Mouse (Mus musculus) limb, embryonic 10.5 days (tissue): ENCODE data around the gene Rmdn2. TPM values are rescaled to one million over a fixed set of nuclear protein-coding genes. Genes with fewer than 3 reads are reported as not detected.

ENCODE experiments used
- DNase-seq: peaks from one replicate; pipeline ENCODE4 v3.0.0-alpha.2; 2017; ENCODE audit warnings: low spot score
- H3K27ac ChIP-seq: fragments of 300-500 bp; sonication (generic); 2 replicates; pipeline ENCODE4 v1.5.1; 2016; ENCODE audit warnings: mild to moderate bottlenecking
- H3K27me3 ChIP-seq: fragments of 300-500 bp; sonication (generic); 2 replicates; pipeline ENCODE4 v1.6.1; 2016; ENCODE audit warnings: low read depth, mild to moderate bottlenecking; ENCODE audit not compliant: poor library complexity, severe bottlenecking
- H3K36me3 ChIP-seq: fragments of 300-500 bp; sonication (generic); 2 replicates; pipeline ENCODE4 v1.6.1; 2016; ENCODE audit warnings: mild to moderate bottlenecking, moderate library complexity
- H3K4me1 ChIP-seq: fragments of 300-500 bp; sonication (generic); 2 replicates; pipeline ENCODE4 v1.6.1; 2016
- H3K4me3 ChIP-seq: fragments of 300-500 bp; sonication (generic); 2 replicates; pipeline ENCODE4 v1.5.1; 2016; ENCODE audit warnings: mild to moderate bottlenecking, moderate library complexity
- H3K9me3 ChIP-seq: fragments of 300-500 bp; sonication (generic); replicated peaks from 2 replicates; pipeline ENCODE4 v1.6.1; 2016; ENCODE audit warnings: mild to moderate bottlenecking
- WGBS: fragments of 180-500 bp; shearing (Covaris S2); methylation state at CpG from one replicate; pipeline ENCODE4 v1.1.7; 2016; 5-methylcytosine and 5-hydroxymethylcytosine counted together
- polyA plus RNA-seq: library from polyadenylated mRNA; unstranded; fragments of >200 nt; fragmentation: Nextera tagmentation; extraction: Ambion mirVana; gene quantifications from 2 replicates; pipeline ENCODE4 v1.2.1, GENCODE M21; 2016

Gene Rmdn2
- polyA plus RNA-seq, 1 experiment from 2014 or later: 10.0 TPM

DNA sequence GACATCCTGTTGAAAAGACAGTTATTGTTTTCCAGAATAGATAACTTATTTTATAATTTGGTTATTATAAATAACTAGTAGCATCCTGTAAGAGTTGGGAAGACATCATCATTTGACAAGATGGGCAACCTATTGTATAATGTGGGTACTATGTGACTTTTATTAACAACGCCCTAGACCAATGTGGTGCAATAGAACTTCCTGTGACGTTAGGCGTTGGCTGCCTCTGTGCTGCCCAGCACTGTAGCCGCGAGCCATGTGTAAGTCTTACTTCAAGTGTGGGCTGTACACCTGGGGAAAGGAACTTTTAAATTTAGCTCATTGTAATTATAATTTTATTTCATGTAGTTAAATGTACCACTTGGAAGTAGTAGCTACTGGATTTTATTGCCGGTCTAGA lies 10.4 kb downstream of the Rmdn2 start:
- Histone ChIP-seq H3K27ac (no peak overlapping the region), H3K4me3 (no peak overlapping the region), H3K4me1 (no peaks in the 10 kb centered on the region), H3K9me3 (no peaks in the 10 kb centered on the region), H3K27me3 (no peaks in the 10 kb centered on the region), H3K36me3 (no peaks in the 10 kb centered on the region)
- WGBS: 97% methylated on average over 6 of the region's 6 CpGs
- DNase-seq: no peak

DNA sequence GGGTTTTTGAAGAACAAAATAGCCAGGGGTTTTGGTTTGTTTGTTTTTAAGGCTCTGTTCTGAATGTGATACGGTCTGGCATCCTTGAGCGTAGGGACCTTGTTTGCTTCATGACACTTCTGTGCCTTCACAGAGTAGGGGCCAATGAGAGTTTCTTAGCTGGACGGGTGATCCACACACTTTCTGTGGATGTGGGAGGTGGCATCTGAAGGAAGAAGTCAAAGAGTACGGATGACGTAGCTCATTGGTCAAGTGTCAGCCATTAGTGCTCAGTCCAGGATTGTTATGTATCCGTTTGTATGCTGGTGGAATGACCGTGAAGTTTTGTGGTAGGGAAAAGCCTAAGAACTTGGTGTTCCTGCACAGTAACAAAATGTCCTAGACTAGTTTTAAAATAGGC lies 10.9 kb downstream of the Rmdn2 start:
- H3K36me3 ChIP-seq: no peaks in the 10 kb centered on the region
- DNase-seq: no peak
- no peak overlapping the region for H3K27ac ChIP-seq
- H3K4me1 ChIP-seq: no peaks in the 10 kb centered on the region
- no peak overlapping the region for H3K4me3 ChIP-seq
- H3K9me3 ChIP-seq: no peaks in the 10 kb centered on the region
- WGBS: 93% methylated on average over 7 of the region's 7 CpGs
- H3K27me3 ChIP-seq: no peaks in the 10 kb centered on the region

DNA sequence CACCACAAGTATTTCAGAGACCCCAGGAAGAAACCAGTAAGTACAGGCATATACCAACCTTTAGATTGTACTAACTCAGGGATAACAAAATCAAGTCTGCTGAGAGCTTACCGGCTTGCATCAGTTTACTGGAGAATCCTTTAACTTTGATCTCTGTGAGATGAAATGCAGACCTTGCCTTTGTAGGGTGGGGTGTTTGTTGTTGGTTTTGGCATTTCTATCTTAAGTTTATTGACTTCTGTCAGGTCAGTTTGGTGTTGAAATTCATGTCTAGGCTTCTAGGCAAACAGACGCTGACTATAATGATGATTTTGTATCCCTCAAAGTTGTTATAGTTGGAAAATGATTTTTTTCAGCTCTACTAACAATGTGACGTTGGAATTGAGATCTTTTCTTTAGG lies 12.2 kb downstream of the Rmdn2 start:
- Histone ChIP-seq H3K4me3 (no peak overlapping the region), H3K27me3 (no peaks in the 10 kb centered on the region), H3K36me3 (no peaks in the 10 kb centered on the region), H3K4me1 (no peaks in the 10 kb centered on the region), H3K27ac (no peak overlapping the region), H3K9me3 (no peaks in the 10 kb centered on the region)
- WGBS: 62% methylated on average over 3 of the region's 3 CpGs
- DNase-seq: no peak

DNA sequence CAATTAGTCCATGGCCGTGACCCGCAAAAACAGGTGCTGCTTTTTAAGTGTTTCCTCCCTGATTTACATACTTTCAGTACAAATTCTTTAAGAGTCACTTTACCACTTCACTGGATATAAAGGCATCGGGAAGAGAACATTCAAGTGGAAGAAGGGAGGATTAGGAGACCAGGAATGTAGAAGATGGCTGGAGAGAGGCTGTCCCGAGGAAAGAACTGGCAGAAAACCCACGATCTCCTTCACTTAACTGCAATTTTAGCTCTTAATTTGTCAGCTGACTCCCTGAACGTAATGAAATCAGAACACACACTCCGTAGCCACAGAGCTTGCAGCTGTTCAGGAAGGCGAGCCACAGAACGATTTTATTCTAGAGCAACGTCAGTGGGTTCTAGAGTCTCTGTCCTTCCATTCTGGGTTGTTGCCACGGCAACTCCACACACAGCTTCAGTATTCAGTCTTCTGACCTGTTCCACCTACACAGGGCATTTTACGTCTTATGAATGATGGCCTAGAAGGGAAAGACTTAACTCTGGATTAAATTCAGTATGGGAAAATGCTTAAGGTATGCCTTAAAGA lies 14.7 kb downstream of the Rmdn2 start:
- DNase-seq: no peak
- WGBS: 90% methylated on average over 12 of the region's 12 CpGs
- H3K27me3 ChIP-seq: no peaks in the 10 kb centered on the region
- no peaks in the 10 kb centered on the region for H3K9me3 ChIP-seq
- no peaks in the 10 kb centered on the region for H3K4me1 ChIP-seq
- H3K4me3 ChIP-seq: no peak overlapping the region
- H3K27ac ChIP-seq: no peak overlapping the region
- H3K36me3 ChIP-seq: no peaks in the 10 kb centered on the region

DNA sequence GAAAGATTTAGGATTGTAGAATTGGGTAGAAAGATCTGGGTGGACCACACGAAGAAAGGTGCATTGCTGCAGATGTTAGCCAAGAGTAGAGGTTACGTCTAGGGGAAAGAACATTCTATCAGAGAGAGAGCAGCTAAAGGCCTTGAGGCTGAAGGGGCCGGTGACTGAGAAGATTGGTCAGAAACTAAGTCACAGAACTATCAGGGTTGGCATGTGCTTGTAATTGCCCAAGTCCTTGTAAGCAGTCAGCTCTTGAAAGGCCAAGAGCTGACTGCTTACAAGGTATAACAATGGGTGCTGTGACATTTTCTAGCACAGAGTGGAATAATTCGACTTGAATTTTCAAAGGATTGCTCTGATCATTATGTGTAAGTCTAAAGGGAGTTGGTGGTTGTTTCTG lies 38.2 kb downstream of the Rmdn2 start:
- Histone ChIP-seq H3K4me3 (no peak overlapping the region), H3K27ac (no peak overlapping the region), H3K36me3 (no peaks in the 10 kb centered on the region), H3K9me3 (no peaks in the 10 kb centered on the region), H3K4me1 (no peaks in the 10 kb centered on the region), H3K27me3 (no peaks in the 10 kb centered on the region)
- 93% methylated on average over 4 of the region's 4 CpGs for WGBS
- DNase-seq: no peak

DNA sequence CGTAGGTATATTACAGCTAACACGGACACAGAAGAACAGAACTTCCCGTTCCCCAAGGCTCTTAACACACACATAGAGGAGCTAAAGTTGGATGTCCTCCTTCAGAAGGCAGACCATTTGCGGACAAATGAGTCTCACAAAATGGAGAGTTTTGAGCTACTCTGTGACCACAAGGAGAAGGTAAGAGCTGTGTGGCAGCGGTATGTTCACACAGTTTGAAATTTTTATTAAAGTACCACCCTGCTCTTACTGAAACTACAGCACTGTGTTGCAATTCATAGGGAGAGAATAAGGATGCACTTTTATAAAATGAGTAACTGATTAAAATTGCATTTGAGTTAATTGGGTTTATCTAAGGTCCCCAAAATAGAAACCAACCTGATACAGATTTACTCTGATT lies 38.6 kb downstream of the Rmdn2 start:
- no peak for DNase-seq
- 95% methylated on average over 5 of the region's 5 CpGs for WGBS
- no peaks in the 10 kb centered on the region for H3K4me1 ChIP-seq
- no peaks in the 10 kb centered on the region for H3K27me3 ChIP-seq
- H3K4me3 ChIP-seq: no peak overlapping the region
- H3K36me3 ChIP-seq: no peaks in the 10 kb centered on the region
- H3K27ac ChIP-seq: no peak overlapping the region
- no peaks in the 10 kb centered on the region for H3K9me3 ChIP-seq

DNA sequence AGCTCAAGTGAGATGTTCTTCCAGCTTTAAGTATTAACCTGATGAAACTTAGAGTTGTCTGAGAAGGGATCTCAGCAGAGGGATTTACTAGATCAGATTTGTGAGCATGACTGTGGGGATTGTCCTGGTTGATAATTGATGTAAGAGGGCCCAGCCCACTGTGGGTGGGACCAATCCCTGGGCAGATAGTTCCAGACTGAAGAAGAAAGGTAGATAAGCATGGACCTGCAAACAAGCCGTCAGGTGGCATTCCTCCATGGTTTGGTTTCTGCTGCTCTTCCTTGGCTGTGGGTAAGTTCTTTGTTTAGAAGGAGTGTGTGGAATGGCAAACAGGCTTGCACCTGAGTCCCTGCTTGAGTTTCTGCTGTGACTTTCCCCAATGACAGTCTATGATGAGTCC lies 41.5 kb downstream of the Rmdn2 start:
- Histone ChIP-seq H3K27ac (no peak overlapping the region), H3K4me3 (no peak overlapping the region), H3K27me3 (no peaks in the 10 kb centered on the region), H3K4me1 (no peaks in the 10 kb centered on the region), H3K36me3 (no peaks in the 10 kb centered on the region), H3K9me3 (no peaks in the 10 kb centered on the region)
- DNase-seq: no peak
- WGBS: 74% methylated on average over 1 of the region's 1 CpGs

DNA sequence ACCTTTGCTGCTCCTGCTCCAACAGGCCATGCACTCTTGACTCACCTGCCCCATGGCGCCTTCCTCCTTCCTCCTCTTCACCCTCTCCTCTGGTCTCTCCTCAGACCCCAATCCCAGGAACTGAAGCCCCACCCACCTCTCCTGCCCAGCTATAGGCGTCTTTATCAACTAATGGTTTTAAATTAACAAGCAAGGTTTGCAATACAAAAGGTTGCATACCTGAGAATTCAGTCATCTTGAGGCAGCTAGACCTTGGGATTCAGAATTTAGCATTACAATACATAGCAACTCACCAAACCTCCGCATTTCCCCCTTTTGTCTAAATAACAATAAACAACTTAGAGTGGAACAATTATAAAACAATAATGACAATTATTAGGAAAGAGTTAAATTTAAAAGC lies 42.5 kb downstream of the Rmdn2 start:
- no peak for DNase-seq
- no peaks in the 10 kb centered on the region for H3K4me1 ChIP-seq
- WGBS: 63% methylated on average over 3 of the region's 3 CpGs
- H3K27me3 ChIP-seq: no peaks in the 10 kb centered on the region
- no peak overlapping the region for H3K4me3 ChIP-seq
- no peak overlapping the region for H3K27ac ChIP-seq
- no peaks in the 10 kb centered on the region for H3K36me3 ChIP-seq
- H3K9me3 ChIP-seq: no peaks in the 10 kb centered on the region

DNA sequence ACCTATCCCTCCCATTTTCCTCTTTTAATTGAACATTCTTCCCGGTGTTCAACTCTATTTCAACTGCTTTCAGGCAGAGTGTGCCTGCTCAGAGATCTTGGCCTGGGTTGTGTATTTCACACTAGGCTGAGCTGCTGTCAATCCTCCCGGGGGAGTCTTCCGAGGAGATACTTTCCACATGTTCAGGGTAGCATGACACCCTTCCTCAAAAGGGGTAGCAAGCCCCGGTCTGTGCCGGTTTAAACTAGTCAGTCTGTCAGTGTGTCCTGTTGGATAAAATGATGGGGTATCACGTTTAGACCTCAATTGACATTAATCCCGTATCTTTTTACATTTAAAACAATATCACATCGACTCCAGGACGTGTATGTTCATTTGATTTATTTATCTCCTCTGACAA lies 46.1 kb downstream of the Rmdn2 start:
- no peak overlapping the region for H3K4me3 ChIP-seq
- WGBS: 60% methylated on average over 9 of the region's 9 CpGs
- H3K27ac ChIP-seq: no peak overlapping the region
- no peaks in the 10 kb centered on the region for H3K4me1 ChIP-seq
- H3K36me3 ChIP-seq: no peaks in the 10 kb centered on the region
- H3K9me3 ChIP-seq: no peaks in the 10 kb centered on the region
- DNase-seq: no peak
- H3K27me3 ChIP-seq: no peaks in the 10 kb centered on the region

DNA sequence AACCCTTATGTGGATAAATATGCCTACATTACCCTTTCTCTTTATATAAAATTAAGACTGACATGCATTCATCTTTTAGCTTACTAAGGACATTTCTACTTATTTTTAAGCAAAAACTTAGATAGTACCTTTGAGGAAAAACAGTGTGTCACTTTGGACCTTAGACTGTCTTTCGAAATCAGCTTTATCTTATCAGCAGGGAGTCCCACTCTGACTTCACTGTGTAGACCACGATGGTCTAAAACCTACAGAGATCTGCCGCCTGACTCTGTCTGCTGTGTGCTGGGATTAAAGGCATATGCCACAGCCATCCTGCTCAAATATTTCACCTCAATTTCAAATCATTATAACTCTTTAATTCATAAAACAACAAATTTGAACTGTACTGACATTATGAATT lies 46.8 kb downstream of the Rmdn2 start:
- 73% methylated on average over 3 of the region's 3 CpGs for WGBS
- H3K9me3 ChIP-seq: no peaks in the 10 kb centered on the region
- no peak overlapping the region for H3K4me3 ChIP-seq
- no peaks in the 10 kb centered on the region for H3K36me3 ChIP-seq
- no peaks in the 10 kb centered on the region for H3K27me3 ChIP-seq
- no peaks in the 10 kb centered on the region for H3K4me1 ChIP-seq
- no peak for DNase-seq
- no peak overlapping the region for H3K27ac ChIP-seq

DNA sequence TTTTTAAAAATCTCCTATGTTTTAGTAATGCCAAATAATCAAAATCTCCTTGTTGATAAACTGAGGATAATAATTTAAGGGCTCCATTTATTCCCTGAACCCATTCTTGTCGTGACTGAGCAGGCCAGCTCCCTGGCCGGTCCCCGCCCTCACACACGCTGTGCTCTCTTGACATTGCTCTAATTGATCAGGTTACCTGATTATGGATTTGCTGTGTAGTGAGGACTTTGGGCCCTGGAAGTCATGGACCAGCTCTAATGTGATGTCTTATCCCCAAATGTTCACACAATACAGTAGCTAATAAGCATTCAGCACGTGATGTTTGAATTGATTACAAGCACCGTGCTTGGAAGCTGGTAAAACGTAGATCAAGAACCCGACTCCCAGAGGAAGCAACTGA lies 47.2 kb downstream of the Rmdn2 start:
- no peaks in the 10 kb centered on the region for H3K4me1 ChIP-seq
- no peak overlapping the region for H3K4me3 ChIP-seq
- no peak for DNase-seq
- H3K9me3 ChIP-seq: no peaks in the 10 kb centered on the region
- no peaks in the 10 kb centered on the region for H3K36me3 ChIP-seq
- no peak overlapping the region for H3K27ac ChIP-seq
- WGBS: 74% methylated on average over 8 of the region's 8 CpGs
- H3K27me3 ChIP-seq: no peaks in the 10 kb centered on the region

DNA sequence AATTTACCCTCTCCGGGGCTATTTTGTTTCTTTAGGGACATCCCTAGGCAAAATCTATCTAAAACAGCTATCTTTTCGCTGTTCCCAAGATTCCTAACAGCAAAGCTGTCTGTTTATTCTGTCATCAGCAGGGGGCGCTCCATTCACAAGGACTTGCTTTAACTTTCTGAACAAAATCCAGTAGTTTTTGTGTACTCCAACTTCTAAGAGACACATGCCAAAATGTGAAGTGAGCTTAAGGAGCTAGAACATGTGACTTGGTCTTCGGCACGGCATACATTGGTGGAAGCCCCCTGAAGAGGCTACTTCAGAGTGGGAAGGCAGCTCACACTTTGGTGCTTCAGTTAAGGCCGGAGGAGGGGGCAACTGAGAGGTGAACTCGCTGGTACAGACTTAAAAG lies 49.7 kb downstream of the Rmdn2 start:
- WGBS: 52% methylated on average over 7 of the region's 7 CpGs

DNA sequence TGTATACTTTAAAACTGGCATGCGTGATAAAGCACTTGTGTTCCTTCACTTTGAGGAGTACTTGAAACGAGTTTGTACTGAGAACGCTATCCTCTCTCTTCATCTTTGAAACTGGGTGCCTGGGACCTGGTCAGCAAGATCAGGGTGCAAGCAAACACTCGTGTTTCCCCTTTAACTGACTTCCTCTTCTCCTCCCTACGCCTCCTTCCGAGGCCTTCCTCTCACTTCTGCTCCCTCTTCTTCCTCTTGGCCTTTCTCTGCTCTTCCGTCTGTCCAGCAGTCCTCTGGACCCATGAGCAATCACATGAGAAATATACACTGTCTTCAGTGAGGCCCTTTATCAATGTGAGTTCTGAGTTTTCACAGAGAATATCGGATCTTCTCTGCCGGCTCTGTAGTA lies 50.2 kb downstream of the Rmdn2 start:
- WGBS: 85% methylated on average over 9 of the region's 9 CpGs
- no peaks in the 10 kb centered on the region for H3K9me3 ChIP-seq

More for the DNA sequence above, 49.7 kb downstream of the Rmdn2 start:
- H3K27ac ChIP-seq: no peak overlapping the region
- H3K4me1 ChIP-seq: no peaks in the 10 kb centered on the region
- no peaks in the 10 kb centered on the region for H3K9me3 ChIP-seq
- H3K4me3 ChIP-seq: no peak overlapping the region
- H3K36me3 ChIP-seq: no peaks in the 10 kb centered on the region
- no peaks in the 10 kb centered on the region for H3K27me3 ChIP-seq
- DNase-seq: peak; percentile 76

DNA sequence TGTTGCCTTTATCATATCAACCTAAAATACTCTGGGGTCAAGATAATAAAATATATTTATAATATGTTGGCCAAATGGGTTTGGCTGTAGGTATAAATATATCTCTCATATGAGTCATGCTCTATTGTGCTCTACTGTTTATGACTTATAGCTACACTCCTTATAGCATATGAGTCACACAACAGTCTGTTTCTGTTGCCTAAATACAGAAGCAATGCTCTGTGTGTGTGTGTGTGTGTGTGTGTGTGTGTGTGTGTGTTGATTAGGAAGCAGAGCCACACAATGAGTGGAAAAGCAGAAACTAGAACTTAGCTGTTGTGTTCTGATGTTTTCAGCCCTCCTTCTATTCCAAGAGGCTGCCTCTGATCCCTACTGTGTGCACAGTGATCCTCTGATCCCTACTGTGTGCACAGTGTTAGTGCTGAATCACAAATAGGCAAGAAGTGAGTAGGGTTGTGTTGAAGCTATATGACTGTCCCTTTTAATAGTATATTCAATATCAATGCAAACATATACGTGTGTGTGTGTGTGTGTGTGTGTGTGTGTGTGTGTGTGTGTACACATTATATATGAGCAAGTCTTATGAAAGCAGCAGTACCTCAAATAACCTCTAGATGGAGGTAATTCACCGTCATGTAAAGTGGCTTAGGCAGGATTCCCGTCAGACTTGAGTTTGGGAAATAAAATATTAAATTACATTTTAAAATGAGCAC lies 51.9 kb downstream of the Rmdn2 start:
- H3K9me3 ChIP-seq: no peaks in the 10 kb centered on the region
- WGBS: 22% methylated on average over 3 of the region's 3 CpGs
- no peak overlapping the region for H3K27ac ChIP-seq
- H3K4me1 ChIP-seq: no peaks in the 10 kb centered on the region
- DNase-seq: no peak
- no peak overlapping the region for H3K4me3 ChIP-seq
- H3K27me3 ChIP-seq: no peaks in the 10 kb centered on the region
- no peaks in the 10 kb centered on the region for H3K36me3 ChIP-seq

More for the DNA sequence above, 50.2 kb downstream of the Rmdn2 start:
- H3K4me3 ChIP-seq: no peak overlapping the region
- no peak overlapping the region for H3K27ac ChIP-seq
- no peaks in the 10 kb centered on the region for H3K36me3 ChIP-seq
- no peak for DNase-seq
- H3K27me3 ChIP-seq: no peaks in the 10 kb centered on the region
- H3K4me1 ChIP-seq: no peaks in the 10 kb centered on the region
